In the genomic region with DNA sequence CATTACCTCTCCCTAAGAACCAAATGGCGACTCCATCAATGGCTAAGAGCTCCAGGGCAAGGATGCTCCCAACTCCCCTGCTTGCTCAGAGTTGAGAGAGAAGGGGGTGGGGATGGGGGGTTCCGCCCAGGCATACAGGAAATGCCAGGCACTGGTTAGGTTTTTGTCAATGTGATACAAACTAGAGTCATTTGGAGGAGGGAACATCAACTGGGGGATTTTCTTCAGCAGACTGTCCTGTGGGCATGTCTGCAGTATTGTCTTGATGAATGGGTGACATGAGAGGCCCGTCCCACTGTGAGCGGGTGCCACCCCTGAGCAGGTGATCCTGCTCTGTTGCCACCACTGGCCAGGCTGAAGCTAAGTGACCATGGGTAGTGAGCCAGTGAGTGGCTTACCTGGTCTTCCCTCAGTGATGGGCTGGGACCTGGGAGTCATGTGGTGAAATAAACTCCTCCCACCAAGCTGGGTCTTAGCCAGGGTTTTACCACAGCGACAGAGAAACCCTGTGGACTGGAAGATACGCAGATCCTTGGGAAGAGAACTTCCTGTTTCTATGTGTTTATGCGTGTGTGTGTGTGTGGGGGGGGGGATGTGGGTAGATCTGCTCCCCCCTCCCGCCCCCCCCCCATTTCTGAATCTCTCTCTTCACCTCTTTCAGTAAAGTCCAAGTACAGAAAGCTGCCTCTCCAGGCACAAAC, we compare ENCODE assay signal across 22 mouse cellular contexts. TPM values are rescaled to one million over a fixed set of nuclear protein-coding genes. Genes with fewer than 3 reads are reported as not detected.
DNase-seq lines count a peak whose midpoint lies in the region; ATAC-seq and TF ChIP-seq lines count a peak whose summit lies in the region.
"Had no signal": no experiment of that assay in that cellular context is flagged by ENCODE, and none has a peak within 500 bp of the region (broad histone marks: within the 10 kb centered on the region; RNA-seq: fewer than 3 reads in every experiment).

No protein-coding gene starts in this region.

- H3K36me3 ChIP-seq in MEL (ENCODE audit: control insufficient read depth in 1 of 2, insufficient read depth in 2 of 2, low read length in 2 of 2): peaks cover 0 to 23% of the 10 kb centered on the region in 2 experiments; a peak in 2 of 4 replicates
- H3K36me3 ChIP-seq in forebrain, postnatal 0 days (ENCODE audit: insufficient read depth): no peaks in the 10 kb centered on the region

- H3K27me3 ChIP-seq in MEL (ENCODE audit: control insufficient read depth in 1 of 2, insufficient read depth in 2 of 2, low read length in 2 of 2): no peaks in the 10 kb centered on the region
- no peaks in the 10 kb centered on the region for H3K27me3 ChIP-seq in forebrain, postnatal 0 days (ENCODE audit: insufficient read depth, low read length)

- no peak overlapping the region for H3K27ac ChIP-seq in MEL (ENCODE audit: control insufficient read depth, low read depth, low read length)
- H3K27ac ChIP-seq in forebrain, postnatal 0 days (ENCODE audit: low read depth, low read length): no peak overlapping the region
- H3K27ac ChIP-seq: kidney, postnatal 0 days had no signal

- peak; percentile 38 for DNase-seq in CD4-positive, CD25-positive, alpha-beta regulatory T cell, adult 2 months (ENCODE audit: low read depth, low spot score)
- DNase-seq in MEL (ENCODE audit: low read depth, low spot score): peak; percentile 82
- peak; percentile 59 for DNase-seq in induced T-regulatory cell, adult 2 months (ENCODE audit: low read depth)
- no peak for DNase-seq in embryo, embryonic 10.5 days (ENCODE audit: low spot score)
- DNase-seq in forebrain, postnatal 0 days: no peak
- no peak for DNase-seq in left cerebral cortex, adult 9 months (ENCODE audit: low spot score in 2 of 2)
- no peak for DNase-seq in testis, postnatal 14 days (ENCODE audit: low spot score)
- DNase-seq: adrenal gland, postnatal 36 days; cerebellum, adult 9-10 months; kidney, adult 2 months; lung, adult 18-20 months; lung, postnatal 10 days had no signal

- ATAC-seq in forebrain, postnatal 0 days: no peak

- 79% methylated on average over 7 of the region's 8 CpGs for WGBS in forebrain, postnatal 0 days

- no peak for TF ChIP-seq RAD21 in MEL (IDR thresholded peaks at IDR 0.05; ENCODE audit: low read depth, low read length)

- peaks cover 28 to 42% of the 10 kb centered on the region in 2 experiments for H3K4me1 ChIP-seq in MEL (ENCODE audit: control insufficient read depth in 1 of 2, insufficient read depth in 2 of 2, low read length in 2 of 2)
- H3K4me1 ChIP-seq in forebrain, postnatal 0 days (ENCODE audit: insufficient read depth): no peaks in the 10 kb centered on the region

- no peak overlapping the region for H3K4me3 ChIP-seq in MEL (ENCODE audit: control insufficient read depth in 1 of 2, insufficient read depth in 1 of 2, low read depth in 2 of 2, low read length in 2 of 2)
- no peak overlapping the region for H3K4me3 ChIP-seq in forebrain, postnatal 0 days (ENCODE audit: low read depth, low read length)

- H3K9me3 ChIP-seq in MEL (replicated peaks; ENCODE audit: insufficient read depth, low read length): no peaks in the 10 kb centered on the region
- no peaks in the 10 kb centered on the region for H3K9me3 ChIP-seq in forebrain, postnatal 0 days (ENCODE audit: low read length)

- H3K9ac ChIP-seq in MEL (ENCODE audit: control insufficient read depth, low read depth, low read length, poor library complexity, severe bottlenecking): no peak overlapping the region
- no peak overlapping the region for H3K9ac ChIP-seq in forebrain, postnatal 0 days

- TF ChIP-seq POLR2A in MEL (IDR thresholded peaks at IDR 0.05; ENCODE audit: control insufficient read depth in 1 of 2, insufficient read depth in 1 of 2, low read depth in 1 of 2, low read length in 2 of 2, poor library complexity in 1 of 2): no peak

- H3K79me2 ChIP-seq in MEL (ENCODE audit: control insufficient read depth, insufficient read depth, low read length, poor library complexity): no peaks in the 10 kb centered on the region

- TF ChIP-seq EP300 in MEL (IDR thresholded peaks at IDR 0.05; ENCODE audit: low read depth in 1 of 2, low read length in 2 of 2): peak; percentile 58 to 60; a peak in 2 of 4 replicates

- H3K4me2 ChIP-seq in forebrain, postnatal 0 days (ENCODE audit: low read depth): no peak overlapping the region
- H3K4me2 ChIP-seq: heart, embryonic 11.5 days; midbrain, embryonic 11.5 days had no signal

- TF ChIP-seq CTCF in MEL (IDR thresholded peaks at IDR 0.05 in 2 of 3, conservative IDR thresholded peaks at IDR 0.05 in 1 of 3; ENCODE audit: control insufficient read depth in 1 of 3, insufficient read depth in 1 of 3, low read depth in 2 of 3, low read length in 3 of 3, poor library complexity in 1 of 3, severe bottlenecking in 1 of 3): no peak
- TF ChIP-seq CTCF in forebrain, postnatal 0 days (IDR thresholded peaks at IDR 0.05; ENCODE audit: low read depth): no peak

TF ChIP-seq in MEL, 35 proteins besides CTCF, POLR2A, EP300 and RAD21:
- TF ChIP-seq POLR2AphosphoS2 (IDR thresholded peaks at IDR 0.05; ENCODE audit: low read length) (no peak), SIN3A (IDR thresholded peaks at IDR 0.05; ENCODE audit: low read length) (peak; percentile 52; the same call in 1 of the 2 replicates), HCFC1 (IDR thresholded peaks at IDR 0.05; ENCODE audit: low read depth, low read length) (no peak), MXI1 (IDR thresholded peaks at IDR 0.05; ENCODE audit: low read depth, low read length) (peak; percentile 33; the same call in 1 of the 2 replicates), CHD2 (IDR thresholded peaks at IDR 0.05; ENCODE audit: low read length) (no peak), ZNF384 (IDR thresholded peaks at IDR 0.05; ENCODE audit: low read depth, low read length) (no peak), JUND (IDR thresholded peaks at IDR 0.05; ENCODE audit: low read depth, low read length) (no peak), MEF2A (IDR thresholded peaks at IDR 0.05; ENCODE audit: extremely low read depth, insufficient replicate concordance, low read depth, low read length, poor library complexity, severe bottlenecking) (no peak), GABPA (IDR thresholded peaks at IDR 0.05; ENCODE audit: low read depth, low read length) (no peak), CHD1 (IDR thresholded peaks at IDR 0.05; ENCODE audit: low read depth, low read length) (no peak), RCOR1 (IDR thresholded peaks at IDR 0.05; ENCODE audit: low read depth, low read length) (peak; percentile 60; the same call in 1 of the 2 replicates), ZMIZ1 (IDR thresholded peaks at IDR 0.05; ENCODE audit: low read depth, low read length) (no peak), MAX (IDR thresholded peaks at IDR 0.05; ENCODE audit: low read length) (no peak; the same call in 1 of the 2 replicates), BHLHE40 (IDR thresholded peaks at IDR 0.05; ENCODE audit: borderline replicate concordance, low read depth, low read length) (no peak), E2F4 (IDR thresholded peaks at IDR 0.05; ENCODE audit: borderline replicate concordance, low read depth, low read length) (no peak), ZC3H11A (IDR thresholded peaks at IDR 0.05; ENCODE audit: low read depth, low read length) (no peak), POLR2AphosphoS5 (IDR thresholded peaks at IDR 0.05; ENCODE audit: borderline replicate concordance, low read depth, low read length) (no peak), ELF1 (IDR thresholded peaks at IDR 0.05; ENCODE audit: low read depth, low read length) (peak; percentile 51), TBP (IDR thresholded peaks at IDR 0.05; ENCODE audit: low read depth, low read length) (no peak), KAT2A (conservative IDR thresholded peaks at IDR 0.05; ENCODE audit: low read depth, low read length) (no peak), MYB (IDR thresholded peaks at IDR 0.05; ENCODE audit: low read depth, low read length) (no peak), TAL1 (IDR thresholded peaks at IDR 0.05; ENCODE audit: low read length) (peak; percentile 24; the same call in 1 of the 2 replicates), MYC (IDR thresholded peaks at IDR 0.05; ENCODE audit: low read depth, low read length) (no peak), MAZ (IDR thresholded peaks at IDR 0.05; ENCODE audit: low read depth, low read length) (peak; percentile 78; the same call in 1 of the 2 replicates), USF1 (IDR thresholded peaks at IDR 0.05; ENCODE audit: low read depth, low read length) (peak; percentile 82), ETS1 (IDR thresholded peaks at IDR 0.05; ENCODE audit: low read depth, low read length) (peak; percentile 58; the same call in 1 of the 2 replicates), MAFK (IDR thresholded peaks at IDR 0.05; ENCODE audit: borderline replicate concordance, low read depth, low read length) (no peak), USF2 (IDR thresholded peaks at IDR 0.05; ENCODE audit: borderline replicate concordance in 1 of 2, insufficient read depth in 1 of 2, low read depth in 1 of 2, low read length in 2 of 2) (no peak), TCF12 (IDR thresholded peaks at IDR 0.05; ENCODE audit: low read depth, low read length) (peak; percentile 69), NELFE (IDR thresholded peaks at IDR 0.05; ENCODE audit: low read depth, low read length) (no peak), ZKSCAN1 (IDR thresholded peaks at IDR 0.05; ENCODE audit: low read depth, low read length) (no peak), GATA1 (IDR thresholded peaks at IDR 0.05; ENCODE audit: low read depth, low read length) (no peak; the same call in 1 of the 2 replicates)

RNA-seq across cellular contexts. Expression of a gene that starts 3.7 kb away (rescaled TPM):
- 0.36 and 0.42 TPM in 2 replicates for total RNA-seq in MEL (2012; rRNA removed)
- polyA plus RNA-seq in MEL (2012; ENCODE audit: insufficient read depth in 1 of 2, insufficient read length in 2 of 2, low read depth in 1 of 2, low replicate concordance in 2 of 2, missing spikeins in 1 of 2): 1 to 10 TPM in 1 of 2 experiments, not detected in 1; 1.5 TPM
- 1.5 and 2.0 TPM in 2 replicates for total RNA-seq in forebrain, postnatal 0 days (2014; rRNA removed)
- polyA plus RNA-seq in forebrain, postnatal 0 days (2015; fragmentation: Nextera tagmentation; extraction: Ambion mirVana): 0.92 and 1.8 TPM in 2 replicates

RNA-seq across cellular contexts. Expression of a gene that starts 56.8 kb away (rescaled TPM):
- not detected in 2 replicates for total RNA-seq in MEL (2012; rRNA removed)
- under 1 TPM in 1 of 2 experiments, not detected in 1; 0.04 TPM for polyA plus RNA-seq in MEL (2012; ENCODE audit: insufficient read depth in 1 of 2, insufficient read length in 2 of 2, low read depth in 1 of 2, low replicate concordance in 2 of 2, missing spikeins in 1 of 2)
- 0.15 and 0.24 TPM in 2 replicates for total RNA-seq in forebrain, postnatal 0 days (2014; rRNA removed)
- 0.15 and 0.25 TPM in 2 replicates for polyA plus RNA-seq in forebrain, postnatal 0 days (2015; fragmentation: Nextera tagmentation; extraction: Ambion mirVana)
- total RNA-seq: adrenal gland, adult 18-20 months; adrenal gland, postnatal 36 days; gastrocnemius, adult 18-20 months; liver, adult 2 months had no signal
- polyA plus RNA-seq: forebrain, embryonic 11.5 days; hindbrain, embryonic 11.5 days; limb, embryonic 11.5 days; midbrain, embryonic 11.5 days; neural tube, embryonic 11.5 days had no signal

Comparison
In these comparisons a context has a peak if more than half of its experiments do, and no peak if none do; other contexts are left out.
1. DNase-seq: peak in CD4-positive, CD25-positive, alpha-beta regulatory T cell, adult 2 months (single experiment), MEL (single experiment) and induced T-regulatory cell, adult 2 months (single experiment); none in embryo, embryonic 10.5 days (single experiment), forebrain, postnatal 0 days (single experiment), left cerebral cortex, adult 9 months (0 of 2) and testis, postnatal 14 days (single experiment).